Mouse (Mus musculus): ENCODE data around the gene Rbm18. TPM values are rescaled to one million over a fixed set of nuclear protein-coding genes. Genes with fewer than 3 reads are reported as not detected.

Gene Rbm18
- polyA plus RNA-seq, 1 experiment, result 40.6 TPM

DNA sequence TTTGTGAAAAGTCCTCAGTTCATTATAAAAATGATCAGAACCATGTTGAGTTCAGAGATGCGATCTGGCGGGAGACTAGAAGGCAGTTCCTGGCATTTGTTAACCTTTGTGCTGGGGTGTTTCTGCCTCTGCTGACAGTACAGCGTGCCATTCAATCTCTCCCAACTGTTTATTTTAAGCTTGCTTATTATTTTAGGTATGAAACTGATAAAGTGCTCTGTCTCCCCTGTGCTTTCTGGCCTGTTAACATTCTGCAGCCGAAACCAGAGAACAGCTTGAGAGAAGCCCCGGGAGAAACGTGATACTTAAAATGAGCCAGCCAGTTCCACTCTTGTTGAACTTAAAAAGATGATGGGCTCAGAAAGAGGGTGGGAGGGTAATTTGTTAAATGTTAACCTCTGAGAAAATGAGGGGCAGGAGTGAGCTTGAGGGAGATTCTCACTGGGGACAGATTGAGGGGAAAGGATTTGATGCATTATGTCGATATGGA, 12.3 kb upstream of the Rbm18 start:
- Histone ChIP-seq H3K9me3 (replicated peaks; ENCODE audit: control insufficient read depth, insufficient read depth, low read length, poor library complexity, severe bottlenecking) (no peaks in the 10 kb centered on the region), H3K27me3 (ENCODE audit: control insufficient read depth, insufficient read depth, low read length, poor library complexity, severe bottlenecking) (no peaks in the 10 kb centered on the region), H3K9ac (ENCODE audit: low read depth, poor library complexity, severe bottlenecking) (no peak overlapping the region), H3K4me3 (ENCODE audit: low read depth, low read length) (no peak overlapping the region), H3K36me3 (ENCODE audit: control insufficient read depth, insufficient read depth, low read length, poor library complexity, severe bottlenecking) (no peaks in the 10 kb centered on the region; the same call in 1 of the 2 replicates), H3K4me1 (ENCODE audit: control insufficient read depth, insufficient read depth, low read length) (no peaks in the 10 kb centered on the region), H3K27ac (ENCODE audit: insufficient read depth, low read length) (no peak overlapping the region)
- TF ChIP-seq EP300 (IDR thresholded peaks at IDR 0.05; ENCODE audit: insufficient read depth, low read depth, low read length) (no peak), CTCF (IDR thresholded peaks at IDR 0.05; ENCODE audit: low read depth, low read length) (no peak), POLR2A (IDR thresholded peaks at IDR 0.05; ENCODE audit: insufficient read depth, low read length) (no peak)

DNA sequence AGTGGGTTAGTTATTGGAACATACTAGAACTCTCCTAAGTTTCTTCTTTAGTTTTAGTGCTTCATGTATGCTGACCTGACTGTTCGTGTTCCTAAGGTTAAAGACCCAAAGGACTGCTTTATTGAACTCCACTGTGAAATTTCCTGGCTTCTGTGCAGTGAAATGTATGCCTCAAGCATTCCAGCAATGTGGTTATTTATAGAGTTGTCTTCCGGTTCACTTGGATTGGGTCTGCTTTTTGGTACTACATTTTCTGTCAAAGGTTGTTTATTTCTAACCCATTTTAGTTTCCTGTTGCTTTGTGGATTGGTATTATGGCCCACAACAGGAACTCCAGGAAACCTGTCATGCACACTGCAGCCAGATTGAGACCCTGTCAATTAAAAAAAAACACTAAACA, 2.5 kb upstream of the Rbm18 start:
- Histone ChIP-seq H3K4me3 (ENCODE audit: low read depth, low read length) (no peak overlapping the region), H3K9me3 (replicated peaks; ENCODE audit: control insufficient read depth, insufficient read depth, low read length, poor library complexity, severe bottlenecking) (no peaks in the 10 kb centered on the region), H3K27ac (ENCODE audit: insufficient read depth, low read length) (no peak overlapping the region), H3K9ac (ENCODE audit: low read depth, poor library complexity, severe bottlenecking) (no peak overlapping the region), H3K27me3 (ENCODE audit: control insufficient read depth, insufficient read depth, low read length, poor library complexity, severe bottlenecking) (no peaks in the 10 kb centered on the region), H3K4me1 (ENCODE audit: control insufficient read depth, insufficient read depth, low read length) (no peaks in the 10 kb centered on the region), H3K36me3 (ENCODE audit: control insufficient read depth, insufficient read depth, low read length, poor library complexity, severe bottlenecking) (peaks cover under 1% of the 10 kb centered on the region)
- TF ChIP-seq CTCF (IDR thresholded peaks at IDR 0.05; ENCODE audit: low read depth, low read length) (no peak), POLR2A (IDR thresholded peaks at IDR 0.05; ENCODE audit: insufficient read depth, low read length) (no peak), EP300 (IDR thresholded peaks at IDR 0.05; ENCODE audit: insufficient read depth, low read depth, low read length) (no peak)

GRCm38 (mm10) chr2:36135887-36136286, 686 bp downstream of the Rbm18 start:
- no peak overlapping the region for H3K27ac ChIP-seq (ENCODE audit: insufficient read depth, low read length)
- H3K4me3 ChIP-seq (ENCODE audit: low read depth, low read length), result peak overlapping the region; percentile 89
- TF ChIP-seq EP300 (IDR thresholded peaks at IDR 0.05; ENCODE audit: insufficient read depth, low read depth, low read length) (no peak), POLR2A (IDR thresholded peaks at IDR 0.05; ENCODE audit: insufficient read depth, low read length) (no peak), CTCF (IDR thresholded peaks at IDR 0.05; ENCODE audit: low read depth, low read length) (no peak)
- no peaks in the 10 kb centered on the region for H3K4me1 ChIP-seq (ENCODE audit: control insufficient read depth, insufficient read depth, low read length)
- H3K9me3 ChIP-seq (replicated peaks; ENCODE audit: control insufficient read depth, insufficient read depth, low read length, poor library complexity, severe bottlenecking), result no peaks in the 10 kb centered on the region
- peaks cover 13% of the 10 kb centered on the region for H3K36me3 ChIP-seq (ENCODE audit: control insufficient read depth, insufficient read depth, low read length, poor library complexity, severe bottlenecking)
- H3K27me3 ChIP-seq (ENCODE audit: control insufficient read depth, insufficient read depth, low read length, poor library complexity, severe bottlenecking), result no peaks in the 10 kb centered on the region
- peak overlapping the region; percentile 68 for H3K9ac ChIP-seq (ENCODE audit: low read depth, poor library complexity, severe bottlenecking)

- peaks cover 33% of the 10 kb centered on the region for H3K36me3 ChIP-seq (ENCODE audit: control insufficient read depth, insufficient read depth, low read length, poor library complexity, severe bottlenecking)
- no peak overlapping the region for H3K9ac ChIP-seq (ENCODE audit: low read depth, poor library complexity, severe bottlenecking)
- no peak overlapping the region for H3K4me3 ChIP-seq (ENCODE audit: low read depth, low read length)
- no peaks in the 10 kb centered on the region for H3K9me3 ChIP-seq (replicated peaks; ENCODE audit: control insufficient read depth, insufficient read depth, low read length, poor library complexity, severe bottlenecking)
- no peaks in the 10 kb centered on the region for H3K4me1 ChIP-seq (ENCODE audit: control insufficient read depth, insufficient read depth, low read length)
- no peaks in the 10 kb centered on the region for H3K27me3 ChIP-seq (ENCODE audit: control insufficient read depth, insufficient read depth, low read length, poor library complexity, severe bottlenecking)
- no peak for TF ChIP-seq CTCF (IDR thresholded peaks at IDR 0.05; ENCODE audit: low read depth, low read length)
- TF ChIP-seq POLR2A (IDR thresholded peaks at IDR 0.05; ENCODE audit: insufficient read depth, low read length), result no peak
- no peak for TF ChIP-seq EP300 (IDR thresholded peaks at IDR 0.05; ENCODE audit: insufficient read depth, low read depth, low read length)
- H3K27ac ChIP-seq (ENCODE audit: insufficient read depth, low read length), result no peak overlapping the region
Measured at GRCm38 (mm10) chr2:36129051-36129450, 7.5 kb downstream of the Rbm18 start.

DNA sequence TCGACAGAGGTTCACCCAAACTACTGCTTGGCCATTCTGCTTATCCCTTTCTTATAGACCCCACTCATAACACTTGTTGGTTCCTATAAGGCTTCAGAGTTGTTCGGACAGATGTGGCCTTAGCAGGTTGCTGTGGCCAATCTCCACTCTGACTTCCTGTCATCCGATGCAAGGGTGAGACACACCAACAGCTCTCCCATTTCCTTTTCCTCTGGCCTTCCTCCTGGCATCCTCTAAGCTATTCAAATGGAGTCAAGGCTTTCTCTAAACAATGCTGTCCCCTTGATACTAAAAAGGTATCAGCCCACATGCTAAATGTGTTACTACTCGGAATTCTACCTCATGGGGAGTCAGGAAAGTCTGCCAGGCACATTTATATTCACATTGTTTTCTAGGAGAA, 8.6 kb downstream of the Rbm18 start:
- Histone ChIP-seq H3K4me1 (ENCODE audit: control insufficient read depth, insufficient read depth, low read length) (no peaks in the 10 kb centered on the region), H3K27me3 (ENCODE audit: control insufficient read depth, insufficient read depth, low read length, poor library complexity, severe bottlenecking) (no peaks in the 10 kb centered on the region), H3K27ac (ENCODE audit: insufficient read depth, low read length) (no peak overlapping the region), H3K9ac (ENCODE audit: low read depth, poor library complexity, severe bottlenecking) (no peak overlapping the region), H3K9me3 (replicated peaks; ENCODE audit: control insufficient read depth, insufficient read depth, low read length, poor library complexity, severe bottlenecking) (no peaks in the 10 kb centered on the region), H3K4me3 (ENCODE audit: low read depth, low read length) (no peak overlapping the region), H3K36me3 (ENCODE audit: control insufficient read depth, insufficient read depth, low read length, poor library complexity, severe bottlenecking) (peaks cover 23% of the 10 kb centered on the region)
- TF ChIP-seq CTCF (IDR thresholded peaks at IDR 0.05; ENCODE audit: low read depth, low read length), result no peak
- no peak for TF ChIP-seq POLR2A (IDR thresholded peaks at IDR 0.05; ENCODE audit: insufficient read depth, low read length)
- no peak for TF ChIP-seq EP300 (IDR thresholded peaks at IDR 0.05; ENCODE audit: insufficient read depth, low read depth, low read length)

DNA sequence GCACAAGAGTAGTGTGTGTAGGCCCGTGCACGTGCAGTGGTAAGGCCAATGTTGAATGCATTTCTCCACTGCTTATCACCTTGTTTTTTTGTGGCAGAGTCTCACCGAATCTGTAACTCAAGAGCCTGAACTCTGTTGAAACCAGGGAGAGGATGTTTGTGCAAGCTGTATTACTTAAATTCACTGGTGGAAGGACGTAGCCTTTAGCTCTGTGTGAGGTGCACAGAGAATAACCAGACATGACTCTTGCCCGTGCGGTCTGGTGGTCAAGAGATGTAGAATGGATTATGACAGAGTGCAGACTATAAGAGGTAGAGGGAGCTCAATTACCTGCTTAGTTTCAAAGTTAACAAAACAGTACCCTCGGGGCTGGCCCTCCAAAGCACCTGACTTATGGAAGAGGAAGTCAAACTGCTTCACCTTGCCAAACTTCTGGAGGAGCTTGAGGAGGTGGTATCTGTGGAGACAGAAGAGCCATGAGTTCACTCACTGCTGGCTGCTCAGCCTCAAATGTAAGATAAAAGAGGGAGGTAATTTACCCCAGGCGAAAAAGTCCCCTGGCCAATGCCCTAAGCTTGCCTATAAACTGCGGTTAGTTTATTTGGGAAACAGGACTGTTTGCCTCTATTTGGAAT, 9.7 kb downstream of the Rbm18 start:
- no peak overlapping the region for H3K27ac ChIP-seq (ENCODE audit: insufficient read depth, low read length)
- peaks cover 32% of the 10 kb centered on the region for H3K36me3 ChIP-seq (ENCODE audit: control insufficient read depth, insufficient read depth, low read length, poor library complexity, severe bottlenecking)
- H3K9me3 ChIP-seq (replicated peaks; ENCODE audit: control insufficient read depth, insufficient read depth, low read length, poor library complexity, severe bottlenecking), result no peaks in the 10 kb centered on the region
- TF ChIP-seq CTCF (IDR thresholded peaks at IDR 0.05; ENCODE audit: low read depth, low read length) (no peak), POLR2A (IDR thresholded peaks at IDR 0.05; ENCODE audit: insufficient read depth, low read length) (no peak), EP300 (IDR thresholded peaks at IDR 0.05; ENCODE audit: insufficient read depth, low read depth, low read length) (no peak)
- no peaks in the 10 kb centered on the region for H3K27me3 ChIP-seq (ENCODE audit: control insufficient read depth, insufficient read depth, low read length, poor library complexity, severe bottlenecking)
- H3K4me1 ChIP-seq (ENCODE audit: control insufficient read depth, insufficient read depth, low read length), result no peaks in the 10 kb centered on the region
- no peak overlapping the region for H3K4me3 ChIP-seq (ENCODE audit: low read depth, low read length)
- H3K9ac ChIP-seq (ENCODE audit: low read depth, poor library complexity, severe bottlenecking), result no peak overlapping the region

Measured in ES-Bruce4 (cell line).